Mouse (Mus musculus) right cerebral cortex, postnatal 25 days (tissue): ENCODE results near the gene Zdhhc21.

ENCODE experiments used
- DNase-seq: peaks from one replicate; pipeline ENCODE4 v3.0.0; 2022

Gene Zdhhc21

DNA sequence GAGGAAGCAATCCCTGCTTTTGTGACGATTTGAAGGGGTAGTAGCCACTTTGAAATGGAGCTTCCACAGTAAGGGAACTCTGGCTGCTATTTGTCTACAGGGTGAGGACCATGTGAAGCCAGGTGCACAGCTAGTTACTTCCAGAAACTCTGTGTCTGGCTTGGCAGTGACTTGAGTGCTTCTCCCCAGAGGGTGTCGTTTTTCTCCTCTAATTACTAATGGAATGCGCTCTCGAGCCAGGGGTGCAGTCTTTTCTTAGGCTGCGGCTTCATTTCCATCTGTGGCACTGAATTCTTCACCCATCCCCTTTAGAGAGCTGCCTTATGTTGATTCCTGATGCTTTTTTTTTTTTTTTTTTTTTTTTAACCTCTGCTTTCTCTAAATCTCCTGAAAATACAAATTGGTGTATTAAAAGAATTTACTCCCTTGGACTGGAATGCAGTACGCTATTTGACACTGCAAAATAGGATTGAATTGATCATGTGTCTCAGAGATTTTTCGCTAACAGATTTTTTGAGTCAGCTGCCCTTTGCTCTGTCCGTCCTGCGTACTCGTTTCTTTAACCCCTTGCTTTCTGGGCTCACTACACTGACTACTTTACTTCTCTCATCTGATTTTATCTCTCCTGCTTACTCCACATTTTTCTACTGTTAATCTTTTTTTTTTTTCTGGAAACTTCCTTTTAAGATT, 97.2 kb downstream of the Zdhhc21 start:
- DNase-seq = no peak

DNA sequence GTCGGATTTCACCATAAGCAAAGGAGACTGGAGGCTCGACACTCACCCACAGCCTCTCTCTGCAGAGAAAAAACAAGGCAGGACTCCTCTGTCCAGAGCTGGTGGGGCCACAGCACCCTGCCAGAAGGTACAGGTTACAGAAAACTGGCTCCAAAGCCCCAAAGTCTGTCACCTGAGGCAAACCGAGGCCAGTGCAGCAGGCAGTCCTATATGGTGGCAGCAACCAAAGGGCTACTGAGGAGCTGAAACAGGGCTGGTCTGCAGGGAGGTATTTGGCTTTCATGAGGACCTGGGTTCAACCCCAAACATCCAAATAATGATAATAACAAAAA, 103.5 kb downstream of the Zdhhc21 start:
- DNase-seq = no peak

DNA sequence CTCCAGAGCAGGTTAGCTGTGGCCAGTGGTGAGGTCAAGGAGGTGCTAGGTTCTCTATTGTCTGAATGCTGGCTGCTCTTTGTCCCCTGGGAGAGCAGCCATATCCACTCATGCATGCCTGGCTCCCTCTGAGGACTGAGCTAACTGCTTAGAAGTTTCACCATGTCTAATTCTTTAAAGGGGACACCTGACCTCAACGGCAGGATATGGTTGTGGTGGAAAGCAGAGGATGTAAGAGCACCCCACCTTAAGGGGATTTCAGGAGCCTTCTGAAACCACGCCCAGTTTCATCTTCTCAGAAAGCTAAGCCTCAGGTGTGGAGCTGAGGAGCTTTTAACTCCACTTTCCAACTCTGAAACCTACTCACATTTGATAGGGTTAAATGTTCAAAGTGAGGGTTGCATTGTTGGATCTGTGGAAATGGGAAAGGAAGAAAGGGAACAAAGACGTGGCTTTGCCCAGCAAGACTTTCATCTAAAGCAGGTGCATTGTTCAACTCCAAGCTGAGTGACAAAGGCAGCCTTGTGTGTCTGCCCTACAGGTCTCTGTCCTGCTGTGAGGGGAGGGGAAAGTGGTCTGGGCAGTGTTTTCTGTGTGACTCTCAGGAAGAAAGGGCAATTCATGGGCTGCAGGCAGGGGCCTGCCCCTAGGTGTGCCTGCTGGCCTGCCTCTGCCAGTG, 104.0 kb downstream of the Zdhhc21 start:
- no peak for DNase-seq
